Mouse (Mus musculus): ENCODE measurements around the gene Ccm2l.
A peak's percentile ranks its signal among the peaks of the same experiment; 100 is the strongest.

Gene Ccm2l

DNA sequence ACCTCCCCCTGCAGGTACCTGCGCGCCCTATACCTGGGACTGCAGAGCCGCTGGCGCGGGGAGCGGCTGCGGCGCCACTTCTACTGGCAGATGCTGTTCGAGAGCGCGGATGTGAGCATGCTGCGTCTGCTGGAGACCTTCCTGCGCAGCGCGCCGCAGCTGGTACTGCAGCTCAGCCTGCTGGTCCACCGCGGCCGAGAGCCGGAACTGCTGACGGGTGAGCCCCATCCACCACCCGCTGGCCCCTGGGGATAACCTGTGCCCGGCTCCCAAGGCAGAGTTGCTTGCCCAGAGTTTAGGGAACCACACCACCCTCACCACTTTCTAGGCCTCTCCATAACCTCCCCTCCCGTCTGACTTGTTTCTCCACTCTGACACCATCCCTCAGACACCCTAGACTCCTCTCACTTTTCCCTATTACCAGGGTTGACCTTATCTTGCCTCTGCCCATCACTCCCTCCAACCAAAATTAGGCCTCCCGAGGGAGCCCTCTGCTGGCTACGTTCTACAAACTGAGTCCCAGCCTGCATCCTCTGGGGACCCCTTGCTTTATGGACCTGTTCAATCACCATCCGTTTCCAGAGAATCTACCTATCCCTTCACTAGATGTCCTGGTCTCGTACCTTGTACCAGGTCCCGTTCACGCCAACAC lies 12.9 kb upstream of the Ccm2l start:
- no peak for DNase-seq (ENCODE audit: low spot score in 2 of 2)

DNA sequence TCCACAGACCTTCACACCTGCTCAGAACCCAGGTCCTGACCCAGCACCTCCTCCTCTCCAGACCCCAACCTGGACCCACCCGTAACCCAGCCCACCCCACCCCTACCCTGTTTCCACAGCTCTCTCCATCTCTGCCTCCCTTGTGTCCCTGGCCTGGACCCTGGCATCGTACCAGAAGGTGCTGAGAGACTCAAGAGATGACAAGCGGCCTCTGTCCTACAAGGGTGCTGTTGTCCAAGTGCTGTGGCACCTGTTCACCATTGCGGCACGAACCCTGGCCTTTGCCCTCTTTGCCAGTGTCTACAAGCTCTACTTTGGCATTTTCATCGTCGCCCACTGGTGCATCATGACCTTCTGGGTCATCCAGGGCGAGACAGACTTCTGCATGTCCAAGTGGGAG lies 11.9 kb upstream of the Ccm2l start:
- DNase-seq (ENCODE audit: low spot score in 2 of 2) = no peak

DNA sequence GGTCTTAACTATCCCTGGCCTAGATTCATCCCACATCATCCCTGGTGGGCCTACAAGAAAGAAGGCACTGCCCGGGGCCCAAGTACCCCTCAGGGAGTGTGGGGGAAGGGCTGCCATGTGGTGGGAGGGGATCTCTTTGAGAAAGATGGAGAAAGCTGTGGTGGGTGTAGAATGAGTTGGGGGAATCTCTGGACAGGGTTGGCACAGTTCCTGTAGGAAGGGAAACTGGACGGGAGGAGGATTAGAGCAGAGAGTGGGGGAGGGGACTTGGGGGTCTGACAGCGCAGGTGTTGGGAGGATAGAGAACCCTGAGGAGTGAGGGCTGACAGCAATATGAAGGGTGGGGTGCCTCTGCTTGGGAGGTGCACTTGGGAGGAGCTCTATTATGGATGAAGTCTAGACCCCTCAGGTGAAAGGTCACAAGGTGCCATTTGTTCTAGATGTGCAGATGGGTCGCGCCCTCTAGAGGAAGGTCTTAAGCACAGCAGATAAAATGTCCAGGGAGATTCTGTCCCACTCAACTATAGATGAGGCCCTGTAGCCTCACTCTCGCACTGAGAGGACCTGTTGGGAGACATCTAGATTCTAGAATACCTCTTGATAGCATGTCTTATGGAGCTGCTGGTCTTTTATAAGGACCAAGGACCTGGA lies 10.4 kb upstream of the Ccm2l start:
- DNase-seq (ENCODE audit: low spot score in 2 of 2) = no peak

DNA sequence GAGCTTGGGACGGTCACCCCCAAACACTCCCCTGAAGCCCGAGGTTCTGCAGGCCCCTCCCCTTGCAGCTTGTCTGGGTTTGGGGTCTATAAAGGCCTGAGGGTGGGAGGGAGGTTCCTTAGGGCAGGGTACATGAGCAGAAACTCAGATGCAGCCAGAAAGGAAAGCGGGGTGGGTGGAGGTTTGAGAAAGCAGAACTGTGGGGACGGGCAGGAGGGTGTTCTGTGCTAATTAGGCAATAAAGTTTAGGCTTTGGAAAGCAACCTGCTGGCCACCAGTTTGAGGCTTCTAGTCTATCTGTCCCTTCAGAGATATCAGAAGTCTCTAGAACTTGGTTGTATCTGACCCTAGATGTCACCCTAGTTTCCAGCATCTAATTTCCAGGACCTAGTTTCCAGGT lies 7.4 kb upstream of the Ccm2l start:
- DNase-seq (ENCODE audit: low spot score in 2 of 2) = no peak

DNA sequence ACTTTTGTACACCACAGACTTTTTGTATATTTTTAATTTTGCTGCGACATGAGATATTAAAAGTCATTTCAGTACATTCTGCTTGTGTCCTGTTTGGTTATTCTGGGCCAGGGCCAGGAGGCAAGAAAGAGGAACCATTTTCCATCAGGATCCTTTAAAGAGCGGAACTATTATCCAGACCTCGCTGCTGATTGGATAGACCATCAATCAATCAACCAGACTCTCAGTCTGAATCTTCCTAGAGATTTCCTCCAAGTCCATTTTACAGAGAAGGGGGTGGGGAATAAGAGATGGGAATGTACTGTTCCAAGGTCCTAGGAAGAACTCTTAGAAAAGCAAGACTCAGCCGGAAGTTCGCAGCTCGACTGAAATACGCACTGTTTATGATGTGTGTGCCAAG lies 5.5 kb upstream of the Ccm2l start:
- DNase-seq (ENCODE audit: low spot score in 2 of 2) = no peak

DNA sequence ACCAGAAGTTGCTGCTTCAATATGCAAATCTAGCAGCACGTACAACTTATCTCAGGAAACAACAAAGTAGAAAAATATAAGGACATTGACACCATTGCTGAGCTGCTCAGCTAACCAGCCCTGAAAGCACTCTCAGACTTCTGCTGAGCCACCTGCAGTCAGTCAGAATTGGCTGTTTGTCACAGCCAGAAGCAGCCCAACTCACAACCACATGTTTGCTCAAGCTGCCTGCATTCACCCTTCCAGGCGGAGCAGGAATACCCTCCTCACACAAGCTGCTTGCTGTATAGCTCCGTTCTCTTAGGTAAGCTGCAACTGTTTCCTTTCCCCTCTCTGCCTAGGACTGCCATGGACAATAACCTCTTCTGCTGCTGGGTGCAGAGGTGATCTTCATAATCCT lies 2.4 kb upstream of the Ccm2l start:
- no peak for DNase-seq (ENCODE audit: low spot score in 2 of 2)

DNA sequence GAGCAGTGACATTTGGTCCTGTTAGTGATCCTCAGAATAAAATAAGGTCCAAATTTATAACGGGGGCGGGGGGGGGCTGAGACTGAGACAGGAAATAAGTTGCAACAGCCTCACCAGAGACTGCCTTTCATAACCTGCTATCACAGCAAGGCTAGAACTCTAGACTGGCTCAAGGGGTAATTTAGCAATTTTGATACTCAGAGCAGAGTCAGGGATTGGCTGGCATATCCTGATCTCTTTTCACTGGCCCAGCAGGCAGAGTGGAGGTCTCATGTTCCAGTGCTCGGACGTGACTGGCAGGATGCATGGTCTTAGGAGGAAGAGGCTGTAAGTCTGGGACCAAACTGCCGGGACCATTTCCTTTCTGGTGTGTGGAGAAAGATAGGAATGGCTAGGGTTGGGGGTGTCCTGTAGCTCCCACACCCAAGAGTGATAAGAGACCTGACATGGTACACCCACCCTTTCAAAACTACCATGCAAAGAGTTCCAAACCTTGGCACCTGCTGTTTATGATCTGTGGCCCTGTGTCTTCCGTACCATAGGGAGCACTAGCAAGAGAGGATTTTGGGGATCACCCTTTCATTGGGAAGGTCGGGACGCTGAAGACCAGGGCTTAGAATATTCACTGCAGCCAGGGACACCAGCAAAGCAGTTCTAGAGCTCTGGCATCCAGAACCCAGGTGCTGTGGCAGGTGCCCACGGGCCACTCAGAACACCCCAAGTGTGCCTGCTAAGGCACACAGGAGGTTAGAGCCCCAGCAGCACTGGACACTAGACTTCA lies 1.4 kb upstream of the Ccm2l start:
- DNase-seq (ENCODE audit: low spot score in 2 of 2) = no peak

DNA sequence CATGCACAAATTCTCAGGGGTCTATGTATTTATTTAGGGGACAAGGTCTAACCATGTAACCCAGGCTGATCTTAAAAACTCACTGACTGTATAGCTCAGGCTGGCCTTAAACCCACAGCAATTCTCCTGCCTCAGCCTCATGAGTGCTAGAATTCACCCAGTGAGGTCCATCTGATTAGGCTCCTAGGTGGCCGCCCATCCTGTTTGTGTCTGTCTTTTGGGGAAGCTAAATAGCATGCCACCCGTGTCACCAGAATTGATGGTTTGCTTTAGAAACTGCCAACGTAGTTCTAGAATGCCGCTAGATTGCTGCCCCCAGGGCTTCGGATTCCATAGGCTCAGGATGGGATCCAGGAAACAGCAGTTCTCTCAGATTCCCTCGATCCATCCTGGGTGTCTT lies 1.2 kb downstream of the Ccm2l start:
- no peak for DNase-seq (ENCODE audit: low spot score in 2 of 2)

DNA sequence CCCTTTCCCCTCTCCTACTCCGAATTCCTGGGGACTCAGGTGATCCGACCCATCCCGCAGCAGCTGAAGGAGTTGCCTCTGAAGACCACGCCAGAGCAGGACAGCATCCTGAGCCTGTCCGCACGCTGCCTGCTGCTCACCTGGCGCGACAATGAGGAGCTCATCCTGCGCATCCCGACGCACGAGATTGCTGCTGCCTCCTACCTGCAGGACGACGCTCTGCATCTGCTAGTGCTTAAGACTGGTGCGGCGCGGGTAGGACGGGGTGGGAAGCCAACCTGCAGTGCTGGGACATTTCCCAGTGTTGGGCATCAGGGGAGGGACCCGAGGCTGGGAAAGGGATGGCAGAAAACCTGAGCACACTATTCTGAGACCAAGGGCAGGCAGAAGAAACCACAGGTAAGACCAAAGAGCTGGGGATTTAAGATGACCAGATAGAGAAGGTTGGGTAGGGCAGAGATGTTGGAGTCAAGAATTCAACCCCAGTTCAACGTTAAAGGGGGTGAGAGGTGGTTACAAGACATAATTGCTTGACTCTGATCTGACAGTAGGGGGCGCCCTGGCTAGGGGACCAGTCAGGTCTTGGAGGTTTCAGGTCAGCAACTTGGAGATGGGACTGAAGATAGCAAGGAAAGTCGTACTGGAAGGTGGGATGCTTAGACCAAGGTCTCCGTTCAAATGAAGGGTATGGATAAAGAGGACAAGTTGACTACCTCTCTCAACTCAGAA lies 5.2 kb downstream of the Ccm2l start:
- DNase-seq (ENCODE audit: low spot score in 2 of 2) = no peak

DNA sequence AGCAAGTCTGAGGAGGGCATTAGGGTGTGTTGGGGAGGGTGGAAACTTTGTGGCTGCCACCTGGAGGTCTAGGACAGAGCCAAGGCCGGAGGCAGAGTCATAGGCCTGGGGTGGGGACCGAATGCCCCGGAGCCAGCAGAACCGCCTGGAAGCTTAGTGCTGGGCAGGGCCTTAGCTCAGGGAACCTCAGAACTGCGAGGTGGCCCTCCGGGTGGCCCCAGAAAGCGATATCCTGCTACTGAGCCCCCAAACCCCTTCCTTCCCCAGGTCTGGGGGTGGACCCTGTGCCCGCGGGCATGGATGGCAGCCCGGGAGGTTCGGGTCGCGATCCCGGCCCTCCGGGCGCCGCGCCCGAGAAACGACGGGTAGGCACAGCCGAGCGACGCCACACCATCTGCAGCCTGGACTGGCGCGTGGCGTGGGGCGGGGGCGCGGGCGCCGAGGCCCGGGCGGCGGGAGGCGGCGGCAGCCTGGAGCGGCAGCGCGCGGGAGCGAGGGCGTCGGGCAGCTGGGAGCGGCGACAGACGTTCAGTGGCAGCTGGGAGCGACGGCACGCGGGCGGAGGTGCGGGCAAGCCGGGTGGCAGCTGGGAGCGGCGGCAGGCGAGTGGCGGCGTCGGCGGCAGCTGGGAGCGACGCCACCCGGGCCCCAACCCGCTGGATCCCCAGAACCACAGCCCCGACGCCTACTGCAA lies 5.9 kb downstream of the Ccm2l start:
- DNase-seq (ENCODE audit: low spot score in 2 of 2) = peak; percentile 55 to 67

DNA sequence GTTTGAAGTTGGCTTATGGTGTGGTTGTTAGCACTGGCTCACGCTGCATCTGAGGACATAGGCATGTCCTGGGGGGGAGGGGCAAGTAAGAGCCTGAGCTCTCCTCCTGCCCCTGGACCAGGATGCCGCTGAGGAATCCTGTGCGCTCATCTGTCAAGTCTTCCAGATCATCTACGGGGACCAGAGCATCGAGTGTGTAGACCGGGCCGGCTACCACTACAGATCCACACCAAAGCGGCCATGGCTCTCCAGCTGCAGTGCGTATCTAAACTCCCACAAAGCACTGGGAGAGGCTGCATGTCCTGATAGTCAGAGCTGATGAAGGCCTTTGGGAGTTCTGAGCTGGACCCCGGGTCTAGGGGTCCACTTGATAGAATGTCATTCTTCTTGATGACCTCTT lies 8.9 kb downstream of the Ccm2l start:
- DNase-seq (ENCODE audit: low spot score in 2 of 2) = no peak

DNA sequence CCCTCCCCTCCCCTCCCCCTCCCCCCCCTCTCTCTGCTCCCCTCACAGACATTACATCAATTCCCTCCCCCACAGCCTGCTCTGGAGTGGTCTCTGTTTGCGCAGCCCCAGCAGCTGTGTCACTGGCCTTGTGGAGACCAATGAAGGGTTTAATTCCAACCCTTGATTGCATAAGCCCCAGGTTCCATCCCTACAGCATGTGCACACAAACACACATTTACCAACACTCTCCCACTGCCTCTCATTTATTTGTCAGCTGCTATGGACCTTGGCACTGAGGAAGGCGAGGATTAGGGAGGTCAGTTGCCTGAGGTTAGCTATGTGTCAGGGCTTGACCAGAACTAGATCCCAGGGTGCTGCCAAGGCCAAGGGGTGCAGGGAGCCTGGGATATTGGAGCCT lies 10.2 kb downstream of the Ccm2l start:
- no peak for DNase-seq (ENCODE audit: low spot score in 2 of 2)

DNA sequence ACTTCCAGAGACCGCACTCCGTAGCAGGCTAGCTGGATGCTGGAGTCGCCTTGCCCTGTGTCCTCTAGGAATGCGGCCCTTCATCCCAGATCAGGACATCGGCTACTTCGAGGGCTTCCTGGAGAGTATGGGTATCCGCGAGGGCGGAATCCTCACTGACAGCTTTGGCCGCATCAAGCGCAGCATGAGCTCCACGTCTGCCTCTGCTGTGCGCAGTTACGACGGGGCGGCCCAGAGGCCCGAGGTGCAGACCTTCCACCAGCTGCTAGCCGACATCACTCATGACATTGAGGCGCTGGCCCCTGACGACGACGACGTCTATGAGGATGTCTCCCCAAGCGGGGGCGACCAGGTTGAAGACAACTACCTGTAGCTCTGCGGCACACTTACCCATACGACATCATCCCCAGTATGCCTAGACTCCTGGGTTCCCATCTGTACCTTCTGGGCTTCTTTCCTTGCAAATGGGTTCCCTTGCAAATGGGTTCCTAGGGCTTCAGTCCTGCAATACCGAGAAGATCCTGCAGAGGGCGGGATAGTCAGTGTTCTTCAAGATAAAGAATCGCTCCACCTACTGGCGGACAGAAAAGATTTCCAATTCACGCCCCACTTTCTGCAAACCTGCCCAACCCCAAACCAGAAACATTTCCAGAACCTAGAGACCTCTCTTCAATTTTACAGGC lies 15.2 kb downstream of the Ccm2l start:
- peak; percentile 84 to 87 for DNase-seq (ENCODE audit: low spot score in 2 of 2)

DNA sequence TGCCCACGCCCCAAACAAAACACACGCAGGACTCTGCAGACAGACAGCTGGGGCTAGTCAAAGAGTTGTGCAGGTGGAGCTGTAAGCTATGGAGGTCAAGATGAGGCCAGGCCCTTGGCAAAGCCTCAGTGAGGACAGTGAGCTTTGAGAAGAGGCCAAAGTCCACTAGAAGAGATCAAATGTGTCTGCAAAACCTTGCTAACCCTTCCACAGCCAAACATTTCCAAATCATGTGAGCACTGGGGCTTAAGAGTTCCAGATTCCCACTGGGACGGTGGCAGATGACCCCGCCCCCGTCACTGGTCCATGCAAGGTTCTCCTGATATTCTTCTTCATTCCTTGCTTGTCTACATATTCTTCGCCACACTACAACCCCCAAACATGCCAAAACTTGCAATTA lies 16.1 kb downstream of the Ccm2l start:
- no peak for DNase-seq (ENCODE audit: low spot score in 2 of 2)

DNA sequence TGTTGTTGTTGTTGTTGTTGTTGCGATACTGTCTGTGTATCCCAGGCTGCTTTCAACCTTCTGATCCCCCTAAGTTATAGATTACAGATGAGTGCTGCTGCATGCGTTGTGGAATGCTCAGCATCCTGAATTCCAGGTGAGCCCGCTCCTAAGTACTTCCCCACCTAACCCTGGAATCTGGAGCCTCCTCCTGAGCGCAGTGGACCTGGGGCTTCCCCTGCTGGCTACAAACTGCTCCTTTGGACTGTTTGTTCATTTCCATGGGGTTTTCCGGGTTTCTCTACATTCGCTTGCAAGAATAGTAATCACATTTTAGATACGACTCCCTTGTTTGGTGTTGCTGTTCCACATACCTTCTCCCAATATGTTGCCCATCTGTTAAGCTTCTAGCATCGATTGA lies 17.5 kb downstream of the Ccm2l start:
- no peak for DNase-seq (ENCODE audit: low spot score in 2 of 2)

DNA sequence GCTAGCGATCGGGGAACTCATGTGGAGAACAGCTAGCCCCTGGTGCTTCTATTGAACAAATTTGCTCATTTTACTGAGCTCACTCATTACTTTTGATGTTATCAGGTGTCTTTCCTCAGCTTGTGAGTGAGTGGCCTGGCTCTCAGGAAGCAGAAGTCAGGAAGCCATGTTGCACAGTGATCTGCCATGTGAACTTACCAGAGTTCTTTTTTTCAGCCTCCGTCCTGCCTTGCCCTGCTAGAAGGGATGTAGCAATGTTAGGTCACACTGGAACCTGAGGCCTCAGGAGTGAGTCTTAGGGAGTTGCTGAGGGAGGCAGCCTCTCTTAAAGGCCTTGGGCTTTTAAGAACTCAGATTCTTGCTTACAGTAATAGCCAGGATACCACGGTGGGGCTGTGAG lies 18.1 kb downstream of the Ccm2l start:
- DNase-seq (ENCODE audit: low spot score in 2 of 2) = no peak

DNA sequence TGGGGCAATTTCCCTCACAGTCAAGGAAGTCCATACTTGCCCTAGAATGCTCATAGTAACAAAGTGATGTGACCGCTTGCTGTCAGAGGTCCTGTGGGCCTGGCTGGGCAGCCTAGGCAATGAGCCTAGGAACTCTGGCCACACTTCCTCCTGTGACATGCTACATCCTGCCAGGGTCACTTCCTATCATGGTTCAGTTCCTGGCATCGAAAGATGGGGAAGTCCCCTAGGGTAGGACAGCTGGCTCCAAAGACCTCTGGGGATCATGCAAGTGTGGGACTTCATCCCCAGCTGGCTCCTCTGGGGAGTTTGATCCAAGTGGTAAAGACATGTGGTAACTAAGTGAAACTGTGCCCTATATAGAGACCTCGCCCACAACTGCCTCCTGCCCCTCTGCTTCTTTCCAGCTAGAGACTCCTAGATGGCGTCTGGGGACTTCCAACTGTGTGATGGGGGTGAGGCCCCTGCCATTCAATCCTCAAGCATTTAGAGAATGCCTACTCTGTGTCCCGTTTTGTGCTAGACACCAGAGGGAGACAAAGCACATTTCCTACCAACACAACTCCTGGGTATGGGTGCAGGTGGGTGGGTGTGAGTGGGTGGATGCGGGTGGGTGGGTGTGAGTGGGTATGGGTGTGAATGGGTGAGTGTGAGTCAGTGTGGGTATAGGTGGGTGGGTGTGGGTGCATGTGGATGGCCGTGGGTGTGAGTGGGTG lies 18.7 kb downstream of the Ccm2l start:
- no peak for DNase-seq (ENCODE audit: low spot score in 2 of 2)

DNA sequence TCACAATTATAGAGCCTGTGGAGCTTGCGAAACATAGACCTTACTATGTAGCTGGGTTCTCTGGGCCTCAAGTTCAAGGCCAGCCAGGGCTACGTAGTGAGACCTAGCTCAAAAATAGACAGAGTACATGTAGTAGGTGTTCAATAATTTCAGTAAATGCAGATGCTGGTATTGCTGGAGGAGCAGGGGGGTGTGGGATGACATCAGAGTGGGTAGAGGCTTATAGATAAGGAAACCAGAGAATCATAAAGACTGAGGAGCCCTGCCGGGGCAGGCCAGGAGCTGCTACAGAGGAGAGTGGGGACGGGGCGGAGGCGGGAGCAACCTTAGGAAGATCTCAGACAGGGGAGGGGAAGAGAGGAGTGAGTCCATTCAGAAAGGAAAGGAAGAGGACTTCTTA lies 19.8 kb downstream of the Ccm2l start:
- no peak for DNase-seq (ENCODE audit: low spot score in 2 of 2)

DNA sequence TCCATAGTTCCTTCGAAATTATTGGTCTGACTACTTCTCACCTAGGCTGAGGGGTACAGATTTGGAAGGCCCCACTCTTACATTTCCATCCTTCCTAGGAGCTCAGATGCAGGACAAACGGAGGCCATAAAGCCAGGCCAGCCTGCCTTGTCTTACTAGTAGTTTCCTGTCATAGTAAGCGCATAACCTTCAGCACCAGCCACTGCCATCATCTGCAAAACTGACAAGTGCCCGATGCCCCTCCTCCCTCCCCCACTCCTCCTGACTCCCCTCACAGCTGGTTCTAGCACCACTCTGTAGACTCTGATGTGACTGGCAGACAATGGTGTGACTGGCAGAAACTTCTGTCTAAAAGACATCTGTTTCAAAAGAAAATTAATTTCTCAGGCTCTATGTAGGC lies 20.4 kb downstream of the Ccm2l start:
- DNase-seq (ENCODE audit: low spot score in 2 of 2) = no peak

DNA sequence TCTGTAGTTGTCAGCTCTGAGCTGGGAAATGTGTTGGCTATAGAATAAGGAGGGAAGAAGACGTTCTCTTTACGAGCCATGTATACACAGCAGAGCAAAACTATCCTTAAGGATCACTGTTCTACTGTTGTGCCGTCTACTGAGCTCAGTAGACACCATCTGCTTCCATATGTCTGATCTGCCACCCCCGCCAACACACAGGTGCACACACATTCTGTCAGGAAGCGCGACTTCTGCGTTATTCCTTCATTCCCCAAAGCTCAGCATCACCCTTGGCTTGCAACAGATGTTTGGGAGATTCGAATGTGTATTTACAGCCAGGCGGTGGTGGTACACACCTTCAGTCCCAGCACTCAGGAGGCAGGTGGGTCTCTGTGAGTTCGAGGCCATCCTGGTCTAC lies 21.3 kb downstream of the Ccm2l start:
- peak; percentile 28 to 42 for DNase-seq (ENCODE audit: low spot score in 2 of 2)

DNA sequence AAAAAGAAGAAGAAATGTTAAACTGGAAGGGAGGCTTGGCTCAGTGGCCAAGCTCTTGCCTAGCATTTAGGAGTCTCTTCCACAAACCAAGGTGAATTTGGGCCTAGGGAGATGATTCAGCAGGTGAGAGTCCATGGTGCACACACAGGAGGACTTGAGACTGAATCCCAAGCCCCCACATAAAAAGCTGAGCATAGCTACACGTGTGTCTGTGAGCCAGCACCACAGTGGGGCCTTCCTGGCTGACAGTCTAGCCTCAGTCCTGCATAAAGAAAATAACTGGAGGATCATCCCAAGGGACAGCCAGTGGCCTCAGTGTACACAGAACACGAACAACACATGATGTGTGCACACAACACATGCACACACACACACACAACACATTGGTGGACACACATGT lies 23.6 kb downstream of the Ccm2l start:
- DNase-seq (ENCODE audit: low spot score in 2 of 2) = no peak

Measured in right cerebral cortex, adult 2 months (tissue).